Mouse (Mus musculus) ES-CJ7 (cell line): Measurements from ENCODE around the gene Olfr728.

Experiments used
- DNase-seq: peaks from one replicate; pipeline ENCODE4 v3.0.0; 2011; ENCODE audit warnings: low read depth, low spot score

The Olfr728 gene

DNA sequence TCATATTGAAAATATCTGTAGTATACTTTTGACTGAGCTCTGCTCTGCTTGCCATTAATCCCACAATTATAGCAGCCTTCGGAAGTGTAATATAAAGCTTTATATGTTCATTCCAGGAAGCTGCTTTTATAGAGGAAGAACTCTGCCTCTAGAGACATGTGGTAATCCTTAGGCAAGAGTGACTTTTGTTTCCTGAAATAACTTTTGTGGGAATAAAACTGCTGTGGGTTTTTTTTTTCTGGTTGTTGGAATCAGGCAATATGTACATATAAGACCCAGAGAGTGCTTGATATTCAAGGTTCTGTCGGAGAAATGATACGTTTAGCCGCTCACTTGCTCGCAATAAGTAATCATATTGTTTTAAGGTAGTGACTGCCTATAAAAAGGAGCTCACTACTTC is at the start of gene Olfr728:
TSS of gene Olfr728 (minus strand) at position 101 of the 400 bp plus-strand sequence.
- DNase-seq: no peak

- DNase-seq: no peak
These were observed 45.6 kb upstream of the Olfr728 start, which contains the start of gene Olfr730 for GRCm38 (mm10) chr14:50188098-50188497. TSS of gene Olfr730 (minus strand) at chr14:50188198.

DNA sequence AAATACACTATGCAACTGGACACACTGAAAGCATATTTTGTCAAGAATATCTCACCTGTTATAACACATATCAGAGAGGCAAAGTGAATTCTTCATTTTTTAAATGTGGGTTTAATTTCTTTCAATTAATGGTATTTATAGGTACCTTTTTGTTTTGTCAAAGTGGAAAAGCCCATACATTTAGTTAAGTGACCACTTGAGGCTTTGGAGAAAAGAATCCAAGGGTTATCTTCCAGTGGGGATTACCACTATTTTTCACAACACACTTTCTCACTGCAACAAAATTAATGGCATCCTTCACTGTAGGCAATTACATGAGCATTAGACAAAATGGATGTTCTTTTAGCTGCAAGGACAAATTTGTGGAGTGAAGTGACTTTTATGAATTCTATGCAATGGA is 10.3 kb upstream of the Olfr728 start, which contains the start of gene Olfr729:
TSS of gene Olfr729 (minus strand) at position 101 of the 400 bp plus-strand sequence.
- no peak for DNase-seq

DNA sequence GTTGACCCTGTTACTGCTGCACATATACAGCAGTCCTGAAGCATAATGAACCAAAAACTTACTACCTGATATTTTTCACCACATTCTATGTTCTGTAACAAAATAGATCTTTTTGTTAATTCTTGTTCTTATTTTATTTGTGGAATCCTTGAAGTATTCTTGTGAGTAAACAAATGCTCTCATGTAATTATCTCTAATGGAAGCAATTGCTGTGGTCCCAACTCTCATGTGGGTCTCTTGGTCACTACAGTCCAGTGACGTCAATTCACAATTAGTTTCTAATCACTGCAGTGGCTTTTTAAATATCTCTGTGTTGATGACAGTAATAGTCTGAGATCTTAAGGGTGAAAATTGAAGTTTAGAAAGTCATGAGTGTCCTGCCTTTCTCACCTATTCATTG is 19.6 kb downstream of the Olfr728 start, which contains the start of gene Olfr727:
TSS of gene Olfr727 (plus strand) at position 301 of the 400 bp plus-strand sequence.
- no peak for DNase-seq

DNA sequence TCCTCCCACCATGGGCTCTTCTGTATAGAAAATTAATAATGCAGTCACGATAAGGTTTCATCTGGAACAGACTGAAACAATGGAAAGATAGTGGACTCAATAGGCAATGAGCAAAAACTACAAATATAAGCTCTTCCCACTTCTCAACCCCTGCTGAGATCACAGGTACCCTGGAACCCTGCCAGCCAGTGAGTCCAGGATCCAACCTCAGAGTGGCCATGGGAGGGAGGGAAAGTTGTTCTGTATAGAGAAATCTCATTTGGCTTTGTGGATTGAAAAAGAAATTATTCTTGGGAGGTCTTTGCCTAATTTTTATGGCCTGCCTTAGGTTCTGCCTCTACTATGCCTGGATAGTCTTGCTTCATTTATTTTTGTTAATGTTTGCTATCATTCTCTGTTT is 51.6 kb downstream of the Olfr728 start, which contains the start of gene Olfr726:
TSS of gene Olfr726 (minus strand) at position 101 of the 400 bp plus-strand sequence.
- no peak for DNase-seq
